Mouse (Mus musculus): ENCODE results near the gene Csnk1g2.

GRCm38 (mm10) chr10:80656130-80656862 is 33.7 kb downstream of the Csnk1g2 start:
- TF ChIP-seq MYOG (IDR thresholded peaks at IDR 0.05; ENCODE audit: control insufficient read depth in 1 of 3, insufficient read depth in 1 of 3, insufficient read length in 2 of 3, low read depth in 2 of 3) = no peak
- TF ChIP-seq POLR2A (IDR thresholded peaks at IDR 0.05; ENCODE audit: insufficient read length, low read depth) = peak; percentile 70
- TF ChIP-seq USF1 (IDR thresholded peaks at IDR 0.05; ENCODE audit: low read depth) = no peak
- no peak for TF ChIP-seq CEBPB (IDR thresholded peaks at IDR 0.05; ENCODE audit: insufficient read depth, poor library complexity, severe bottlenecking)
- peak; percentile 73 for TF ChIP-seq POLR2AphosphoS2 (IDR thresholded peaks at IDR 0.05; ENCODE audit: insufficient read length, low read depth)
- no peak for TF ChIP-seq MAX (IDR thresholded peaks at IDR 0.05; ENCODE audit: low read depth)
- TF ChIP-seq E2F4 (IDR thresholded peaks at IDR 0.05; ENCODE audit: insufficient read depth) = no peak
- TF ChIP-seq TCF12 (IDR thresholded peaks at IDR 0.05; ENCODE audit: insufficient read depth, poor library complexity, severe bottlenecking) = no peak

Measured in myocyte (in vitro differentiated cells).